Mouse (Mus musculus): ENCODE measurements around the gene Gm10358.
"Not testable (repeated sequence)": the region's sequence is repeated elsewhere in the genome, so short reads cannot be mapped to it uniquely, and the experiment has no call there.

The Gm10358 gene

DNA sequence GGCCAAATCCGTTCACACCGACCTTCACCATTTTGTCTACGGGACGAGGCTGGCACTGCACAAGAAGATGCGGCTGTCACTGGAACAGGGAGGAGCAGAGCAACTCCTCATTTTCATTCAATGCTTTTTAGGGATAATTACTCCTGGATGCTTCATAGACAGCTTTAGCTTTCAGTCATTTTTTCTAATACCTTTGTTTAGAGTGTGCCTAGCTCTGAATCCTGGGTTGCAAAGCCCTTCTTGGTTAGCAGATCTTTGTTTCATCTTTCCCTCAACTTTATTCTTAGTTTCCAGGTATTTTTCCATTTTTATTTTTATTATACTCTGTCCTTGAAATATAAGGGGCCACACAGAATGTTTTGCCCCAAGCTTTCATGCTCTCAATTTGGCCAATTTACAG lies at the start of gene Gm10358:
Gene Gm10358, minus strand, starts transcription at position 101 of the 400 bp plus-strand sequence.
- no peak for DNase-seq (ENCODE audit: low read depth)

GRCm38 (mm10) chr8:75448394-75448793 lies 42.0 kb upstream of the Gm10358 start, which contains the start of gene Iqcm:
Iqcm (plus strand) TSS chr8:75448694.
- DNase-seq (ENCODE audit: low read depth), result no peak

- DNase-seq (ENCODE audit: low read depth), result not testable (repeated sequence)
Observed at GRCm38 (mm10) chr8:75415696-75416095, 9.3 kb upstream of the Gm10358 start.

DNA sequence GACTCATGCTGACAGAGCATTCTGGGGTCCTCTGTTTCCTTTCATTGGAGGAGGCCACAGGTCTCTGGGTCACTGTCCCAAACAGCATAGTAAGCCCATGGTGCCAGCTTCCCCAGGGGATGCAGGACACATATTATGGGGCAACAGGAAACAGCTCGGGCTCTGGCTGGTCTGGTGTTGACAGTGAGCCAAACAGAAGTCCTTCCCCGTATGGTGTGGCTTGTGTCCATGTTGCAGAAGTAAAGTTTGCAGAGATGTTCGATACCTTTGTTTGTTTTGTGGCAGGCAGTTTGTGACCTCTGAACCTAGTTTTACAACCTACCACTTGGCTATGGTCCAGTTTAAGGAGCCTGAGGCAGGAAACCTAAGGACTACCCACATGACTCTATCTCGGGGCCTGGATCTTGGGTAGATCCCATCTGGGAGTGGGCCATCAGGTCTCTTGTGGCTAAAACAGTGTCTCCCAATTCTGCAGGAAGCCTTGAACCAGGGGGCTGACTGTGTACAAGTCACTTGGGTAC lies 21.6 kb downstream of the Gm10358 start:
- DNase-seq (ENCODE audit: low read depth), result no peak

GRCm38 (mm10) chr8:75375530-75376123 lies 30.8 kb downstream of the Gm10358 start:
- no peak for DNase-seq (ENCODE audit: low read depth)

GRCm38 (mm10) chr8:75372006-75372405 lies 34.4 kb downstream of the Gm10358 start:
- DNase-seq (ENCODE audit: low read depth), result no peak
